Mouse (Mus musculus): ENCODE measurements around the gene Hpcal1.
A peak's percentile ranks its signal among the peaks of the same experiment; 100 is the strongest.
"Not testable (repeated sequence)": the region's sequence is repeated elsewhere in the genome, so short reads cannot be mapped to it uniquely, and the experiment has no call there.

The Hpcal1 gene

DNA sequence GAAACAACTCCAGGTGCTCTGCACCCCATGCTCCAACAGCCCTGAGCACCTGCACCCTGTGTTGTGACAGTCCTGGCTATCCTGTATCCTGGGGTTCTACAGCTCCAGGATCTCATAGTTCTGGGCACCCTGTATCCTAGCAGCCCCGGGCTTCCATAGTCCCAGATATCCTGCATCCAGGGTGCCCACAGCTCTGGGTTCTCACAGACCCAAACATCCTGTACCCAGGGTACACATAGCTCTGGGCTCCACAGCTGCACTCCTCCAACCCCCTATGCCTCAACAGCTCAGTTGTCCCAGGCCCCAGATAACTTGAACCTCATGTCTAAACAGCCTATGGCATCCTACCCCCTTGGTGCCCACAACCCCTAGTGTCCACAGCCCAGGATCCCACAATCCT lies 49.6 kb downstream of the Hpcal1 start:
- no peak for DNase-seq (ENCODE audit: extremely low spot score)

DNA sequence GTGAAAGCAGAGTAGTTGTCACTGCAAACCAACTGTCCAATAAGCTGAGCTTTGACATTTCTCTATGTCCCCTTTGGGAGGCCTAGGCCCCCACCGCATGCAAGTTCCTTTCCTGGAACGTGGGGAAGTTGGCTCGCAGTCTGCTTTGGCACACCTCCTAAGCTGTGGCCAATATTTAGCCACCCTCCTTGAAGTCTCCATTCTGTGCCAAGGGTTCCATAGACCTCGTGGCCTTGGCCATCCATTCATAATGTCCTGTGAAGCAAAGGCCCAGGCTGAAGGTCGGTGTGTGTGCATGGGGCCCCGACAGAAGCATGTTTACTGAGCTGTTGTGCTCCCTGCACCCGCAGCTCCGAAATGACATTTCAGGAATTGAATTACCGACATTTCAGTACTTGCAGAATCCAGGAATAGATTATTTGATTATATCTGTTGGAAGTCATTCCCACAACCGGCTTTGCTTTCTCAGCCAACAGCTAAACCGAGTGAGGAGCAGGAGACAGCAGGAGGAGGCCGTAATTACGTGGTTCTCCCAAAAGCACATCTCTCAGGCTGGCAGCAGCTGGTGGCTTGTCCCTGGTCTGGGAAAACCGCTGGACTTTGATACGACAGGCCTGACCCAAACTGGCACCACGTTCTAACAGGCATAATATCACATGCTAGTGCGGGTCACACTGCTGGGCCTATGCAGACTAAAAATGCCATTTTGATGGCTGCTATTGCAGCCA lies 51.1 kb downstream of the Hpcal1 start:
- no peak for DNase-seq (ENCODE audit: extremely low spot score)

DNA sequence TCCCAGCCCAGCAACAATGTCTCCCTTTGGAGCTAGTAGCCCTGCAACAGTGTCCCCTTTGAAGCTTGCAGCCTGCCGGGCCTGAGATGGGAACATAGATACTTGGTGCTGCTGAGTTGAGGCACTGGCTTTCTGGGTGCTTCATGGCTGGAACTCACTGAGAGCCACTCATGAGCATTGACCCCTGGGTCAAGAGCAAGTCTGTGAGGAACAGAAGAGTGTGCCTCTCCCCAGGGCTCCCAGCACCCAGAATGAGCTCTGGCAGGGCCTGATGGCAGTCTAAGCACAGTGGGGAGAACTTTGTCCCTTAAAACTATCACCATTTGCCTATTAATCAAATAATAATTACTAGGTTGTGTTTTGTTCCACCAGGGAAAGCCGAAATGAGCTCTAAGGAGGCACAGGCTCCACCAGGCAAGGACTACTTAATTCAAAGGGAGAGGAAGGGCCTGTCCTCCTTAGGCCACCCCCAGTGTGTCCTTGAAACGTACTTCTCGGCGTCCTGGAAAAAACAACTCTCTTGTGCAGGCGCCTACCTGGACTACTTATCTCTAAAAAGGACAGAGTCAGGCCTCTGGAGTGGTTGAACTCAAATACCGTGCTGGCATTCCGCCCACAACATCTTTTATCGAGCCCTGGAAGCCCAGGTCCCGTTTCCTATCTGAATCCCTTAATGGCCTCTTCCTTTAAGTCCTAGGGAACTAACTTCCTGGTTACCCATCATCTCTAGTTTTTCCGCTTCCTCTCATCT lies 52.1 kb downstream of the Hpcal1 start:
- no peak for DNase-seq (ENCODE audit: extremely low spot score)

- DNase-seq (ENCODE audit: extremely low spot score), result no peak
Observed at GRCm38 (mm10) chr12:17745431-17745830, 54.8 kb downstream of the Hpcal1 start.

DNA sequence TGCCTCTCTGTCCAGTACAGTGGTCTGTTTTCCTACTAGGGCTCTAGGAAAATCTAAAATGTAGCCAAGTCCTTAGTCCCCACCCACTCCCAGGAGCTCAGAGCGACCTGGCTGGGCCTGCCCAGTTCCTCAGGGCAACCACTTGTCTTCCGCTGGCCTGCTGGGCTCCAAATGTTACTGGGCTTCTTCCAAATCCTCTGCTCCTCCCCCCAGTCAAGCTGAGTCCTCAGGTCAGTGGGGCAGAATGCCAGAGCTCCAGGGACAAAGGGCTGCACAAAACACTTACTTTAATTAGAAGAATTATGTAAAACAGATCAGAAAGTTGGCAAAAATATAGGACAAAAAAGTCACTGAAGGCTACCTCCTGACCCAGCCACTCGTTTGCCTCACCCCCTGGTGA lies 56.1 kb downstream of the Hpcal1 start:
- DNase-seq (ENCODE audit: extremely low spot score), result peak; percentile 47

DNA sequence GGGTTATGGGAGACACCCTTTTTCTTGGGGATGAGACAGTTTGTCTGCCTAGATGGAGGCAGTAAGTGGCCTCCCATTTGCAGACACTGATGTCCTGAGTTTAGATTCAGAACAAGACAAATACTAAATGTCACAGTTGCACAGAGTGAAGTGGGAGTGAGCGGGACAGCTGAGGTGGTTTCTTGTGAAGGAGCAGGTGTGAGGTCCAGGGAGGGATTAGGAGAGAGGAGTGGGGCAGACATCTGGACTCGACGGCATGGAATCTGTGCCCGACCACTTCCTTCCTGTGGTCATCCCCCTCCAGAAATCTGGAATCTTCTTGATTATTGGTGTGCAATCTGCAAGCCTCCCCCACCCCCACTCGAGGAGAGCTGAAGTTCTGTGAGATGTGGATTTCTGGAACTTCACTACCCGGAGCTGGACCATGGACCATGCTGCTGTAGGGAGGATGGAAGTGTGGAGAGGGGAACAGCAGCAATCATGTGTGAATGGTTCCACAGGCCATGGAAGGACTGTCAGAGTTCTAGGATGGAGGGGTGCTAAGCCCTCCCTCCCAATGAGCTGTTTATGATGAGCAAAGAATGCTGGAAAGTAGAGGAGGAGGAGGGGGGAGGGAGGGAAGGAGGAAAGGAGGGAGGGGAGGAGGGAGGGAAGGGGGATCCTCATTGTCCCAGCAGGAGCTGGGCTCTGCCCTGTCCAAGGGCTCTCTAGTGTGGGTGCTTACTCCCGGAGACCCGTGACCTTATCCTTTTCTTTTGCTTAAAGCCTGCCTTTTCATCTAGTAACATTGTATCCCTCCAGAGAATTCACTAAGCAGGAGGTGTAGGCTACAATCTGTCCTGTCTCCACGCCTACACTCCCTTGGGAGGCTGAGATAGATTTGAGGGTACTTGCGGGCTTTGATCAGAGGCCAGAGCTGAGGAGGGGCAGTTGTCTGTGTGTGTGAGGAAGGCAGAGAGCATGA lies 56.8 kb downstream of the Hpcal1 start:
- DNase-seq (ENCODE audit: extremely low spot score), result peak; percentile 35

DNA sequence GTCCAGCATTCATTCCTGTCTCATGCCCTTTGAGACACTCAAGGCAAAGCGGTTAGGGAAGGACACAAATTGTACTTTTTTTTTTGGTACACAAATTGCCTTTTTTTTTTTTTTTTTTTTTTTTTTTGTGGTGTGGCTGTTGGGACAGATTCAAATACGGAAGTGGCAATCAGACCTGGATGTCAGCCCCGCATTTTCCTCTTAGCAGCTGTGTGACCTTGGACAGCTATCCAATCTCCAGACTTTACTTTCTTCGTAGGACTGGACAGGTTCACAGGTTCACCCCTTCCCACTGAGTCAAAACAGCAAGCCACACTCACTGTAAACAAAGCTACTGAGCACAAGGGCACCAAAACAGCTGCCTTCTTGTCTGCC lies 57.5 kb downstream of the Hpcal1 start:
- DNase-seq (ENCODE audit: extremely low spot score), result no peak

DNA sequence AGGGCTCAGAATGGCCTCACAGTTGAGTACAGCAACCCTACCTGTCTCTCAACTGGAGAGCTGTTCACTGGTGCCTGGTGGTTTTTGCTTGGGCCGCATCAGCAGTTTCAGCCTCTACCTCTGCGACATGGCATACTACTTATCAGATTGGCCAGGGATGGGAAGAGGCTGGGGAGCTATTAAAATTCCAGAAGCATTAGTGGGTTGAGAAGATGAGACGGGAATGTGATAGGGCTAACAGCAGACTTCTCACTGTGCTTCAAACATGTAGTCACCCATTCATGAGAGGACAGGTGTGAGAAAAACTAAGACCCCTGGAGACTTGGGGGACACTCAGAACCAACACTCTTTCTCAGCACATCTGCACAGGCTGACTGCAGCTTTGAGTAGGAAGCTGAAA lies 59.1 kb downstream of the Hpcal1 start:
- no peak for DNase-seq (ENCODE audit: extremely low spot score)

DNA sequence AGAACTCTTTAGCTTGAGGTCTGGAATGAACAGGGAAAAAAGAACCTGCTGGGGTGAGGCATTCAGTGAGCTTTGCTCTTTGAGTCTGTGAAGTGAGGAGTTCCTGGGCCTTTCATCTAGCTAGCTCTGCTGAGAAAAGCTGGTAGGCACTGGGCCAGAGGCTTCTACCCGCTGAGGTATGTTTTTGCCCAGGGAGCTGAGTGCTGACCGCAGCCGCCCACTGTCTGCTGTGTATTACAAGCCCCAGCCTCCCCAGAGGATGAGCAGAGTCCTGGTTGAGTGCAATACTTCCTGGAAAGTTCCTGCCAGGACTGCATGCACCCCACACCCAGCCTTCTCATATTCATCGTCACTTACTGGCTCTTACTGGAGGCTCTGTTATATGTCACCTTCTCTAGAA lies 59.8 kb downstream of the Hpcal1 start:
- DNase-seq (ENCODE audit: extremely low spot score), result no peak

- DNase-seq (ENCODE audit: extremely low spot score), result no peak
Observed at GRCm38 (mm10) chr12:17752828-17753227, 62.2 kb downstream of the Hpcal1 start.

DNA sequence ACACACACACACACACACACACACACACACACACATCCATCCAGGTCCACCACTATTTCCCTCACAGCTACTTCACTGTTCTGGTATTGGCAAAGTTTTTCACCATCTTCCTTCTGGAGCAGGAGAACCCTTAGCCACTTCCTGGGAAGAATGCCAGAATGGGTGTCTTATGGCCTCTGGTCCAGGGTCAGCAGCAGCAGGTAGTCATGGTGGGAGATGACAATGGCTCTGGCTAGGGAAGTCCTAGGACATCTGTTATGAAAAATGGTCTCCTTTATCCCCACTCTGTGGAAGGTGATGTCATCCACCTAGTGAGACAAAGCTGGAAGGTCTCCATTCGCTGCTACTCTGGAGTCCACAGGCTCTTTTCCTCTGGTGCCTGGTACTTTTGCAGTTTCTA lies 64.1 kb downstream of the Hpcal1 start:
- no peak for DNase-seq (ENCODE audit: extremely low spot score)

GRCm38 (mm10) chr12:17756891-17757290 lies 66.2 kb downstream of the Hpcal1 start:
- DNase-seq (ENCODE audit: extremely low spot score), result no peak

- DNase-seq (ENCODE audit: extremely low spot score), result no peak
Observed at GRCm38 (mm10) chr12:17762286-17762933, 71.8 kb downstream of the Hpcal1 start.

- no peak for DNase-seq (ENCODE audit: extremely low spot score)
Observed at GRCm38 (mm10) chr12:17763054-17763453, 72.4 kb downstream of the Hpcal1 start.

- DNase-seq (ENCODE audit: extremely low spot score), result no peak
Observed at GRCm38 (mm10) chr12:17764005-17764404, 73.3 kb downstream of the Hpcal1 start.

- DNase-seq (ENCODE audit: extremely low spot score), result not testable (repeated sequence)
Observed at GRCm38 (mm10) chr12:17767567-17767966, 76.9 kb downstream of the Hpcal1 start.

- DNase-seq (ENCODE audit: extremely low spot score), result no peak
Observed at GRCm38 (mm10) chr12:17769476-17770172, 79.0 kb downstream of the Hpcal1 start.

DNA sequence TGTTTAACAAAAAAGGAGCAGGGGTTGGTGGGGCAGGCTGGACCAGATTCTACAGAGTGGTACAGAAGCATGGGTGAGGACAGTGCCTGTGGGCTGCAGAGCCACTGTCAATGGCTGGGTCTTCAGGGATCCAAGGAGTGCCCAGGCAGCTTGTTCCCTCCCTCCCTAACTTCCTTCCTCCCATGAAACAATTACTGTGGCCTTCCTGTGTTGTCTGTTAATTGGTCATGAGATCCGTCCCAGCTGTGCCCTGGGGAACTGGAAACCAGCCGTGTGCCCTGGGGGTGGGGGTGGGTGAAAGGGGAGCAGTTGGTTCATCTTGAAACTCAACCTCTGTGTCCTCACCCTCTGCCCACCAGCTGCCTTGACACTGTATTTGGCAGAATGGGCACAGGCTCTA lies 79.9 kb downstream of the Hpcal1 start:
- no peak for DNase-seq (ENCODE audit: extremely low spot score)

- not testable (repeated sequence) for DNase-seq (ENCODE audit: extremely low spot score)
Observed at GRCm38 (mm10) chr12:17773721-17774120, 83.1 kb downstream of the Hpcal1 start.

DNA sequence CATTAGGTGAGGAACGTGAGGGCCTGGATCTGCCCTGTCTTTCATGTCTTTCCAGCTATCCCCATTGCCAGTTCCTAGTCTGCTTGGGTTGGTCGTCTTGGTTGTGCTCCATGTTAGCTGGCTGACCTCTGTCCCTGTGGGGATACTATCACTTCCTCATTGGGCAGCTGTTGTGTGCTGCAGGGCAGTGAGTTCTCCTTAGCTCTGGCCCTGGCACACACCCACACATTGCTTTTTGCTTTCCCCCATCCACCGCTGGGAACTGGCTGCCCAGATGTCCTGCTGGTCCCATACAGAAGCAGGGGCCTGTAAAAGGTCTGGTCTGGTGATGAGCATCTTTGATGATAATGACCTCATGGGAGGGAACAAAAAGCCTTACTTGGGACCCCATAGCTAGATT lies 84.2 kb downstream of the Hpcal1 start:
- DNase-seq (ENCODE audit: extremely low spot score), result not testable (repeated sequence)

DNA sequence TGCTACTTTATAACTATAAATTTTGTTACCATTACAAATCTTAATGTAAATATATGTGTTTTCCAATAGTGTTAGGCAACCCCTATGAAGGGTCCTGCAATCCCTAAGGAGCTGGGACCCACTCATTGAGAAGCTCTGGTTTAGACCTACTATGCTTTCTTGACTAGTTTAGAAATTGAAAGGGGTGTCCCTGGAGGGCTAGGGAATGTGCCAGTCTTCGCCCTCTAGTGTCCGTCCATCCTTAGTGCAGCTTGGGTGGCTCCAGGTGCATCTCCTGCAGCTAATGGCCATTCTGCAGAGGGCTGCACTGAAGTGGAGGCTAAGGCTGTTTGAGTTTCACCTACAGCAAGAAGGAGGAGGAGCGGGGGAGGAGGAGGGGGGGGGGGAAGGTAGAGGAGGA lies 87.7 kb downstream of the Hpcal1 start:
- peak; percentile 41 for DNase-seq (ENCODE audit: extremely low spot score)
